Mouse (Mus musculus) left cerebral cortex, adult 6 months (tissue): ENCODE measurements around the gene Col23a1. TPM values are rescaled to one million over a fixed set of nuclear protein-coding genes. Genes with fewer than 3 reads are reported as not detected.

Source experiments
- long read RNA-seq, 2 experiments: library from polyadenylated mRNA; unstranded; transcript quantifications; one replicate each; pipeline ENCODE4 v2.0.0; 2019 to 2020
- polyA plus RNA-seq: library from polyadenylated mRNA; unstranded; fragments of <200 nt; fragmentation: Nextera tagmentation; gene quantifications from 2 replicates; pipeline ENCODE4 v1.2.3, GENCODE M21; 2021

The Col23a1 gene
- polyA plus RNA-seq = 0.78 and 0.89 TPM in 2 replicates
- long read RNA-seq, experiment 1, partial matches to known transcripts = 1 of 8 reads
- long read RNA-seq, experiment 1, other reads (novel, unspliced or antisense) = 7 of 8 reads
- long read RNA-seq, experiment 2, partial matches to known transcripts = 0 of 2 reads
- long read RNA-seq, experiment 2, other reads (novel, unspliced or antisense) = 2 of 2 reads

GRCm38 (mm10) chr11:51289564-51290041 lies at the start of gene Col23a1:
Gene Col23a1, plus strand, starts transcription at chr11:51289920.

DNA sequence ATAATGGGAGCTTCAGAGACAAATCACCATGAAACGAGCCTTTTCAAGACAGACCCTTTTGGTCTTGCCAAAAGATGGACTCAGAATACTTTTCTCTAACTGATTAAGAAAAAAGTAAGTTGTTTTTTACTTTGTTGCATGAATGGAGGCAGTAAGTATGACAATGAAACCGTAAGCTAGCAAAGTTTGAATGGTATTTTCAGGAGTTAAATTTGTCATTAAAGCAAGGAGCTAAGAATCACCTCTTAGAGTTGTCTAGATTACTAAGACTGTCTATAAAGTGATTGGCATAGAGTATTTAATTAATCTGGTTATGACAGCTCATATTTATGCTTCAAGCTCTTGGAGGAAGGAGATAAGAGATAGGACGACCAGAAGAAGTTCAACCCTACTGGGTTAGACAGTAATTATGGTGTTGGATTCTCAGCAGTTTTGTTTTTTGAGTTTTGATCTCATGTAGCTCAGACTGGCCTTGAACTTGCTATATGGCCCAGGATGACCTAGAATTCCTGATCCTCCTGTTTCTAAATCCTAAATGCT lies 28.0 kb upstream of the Col23a1 start, which contains the start of gene Clk4:
Clk4 (plus strand) TSS at position 51 of the 540 bp plus-strand sequence.

GRCm38 (mm10) chr11:51262342-51263285 lies 27.1 kb upstream of the Col23a1 start, which contains the start of gene BC049762:
Gene BC049762, minus strand, starts transcription at chr11:51263046.

GRCm38 (mm10) chr11:51584431-51585248 lies 294.9 kb downstream of the Col23a1 start, which contains the start of gene Phykpl:
Gene Phykpl, plus strand, starts transcription at chr11:51584757.

DNA sequence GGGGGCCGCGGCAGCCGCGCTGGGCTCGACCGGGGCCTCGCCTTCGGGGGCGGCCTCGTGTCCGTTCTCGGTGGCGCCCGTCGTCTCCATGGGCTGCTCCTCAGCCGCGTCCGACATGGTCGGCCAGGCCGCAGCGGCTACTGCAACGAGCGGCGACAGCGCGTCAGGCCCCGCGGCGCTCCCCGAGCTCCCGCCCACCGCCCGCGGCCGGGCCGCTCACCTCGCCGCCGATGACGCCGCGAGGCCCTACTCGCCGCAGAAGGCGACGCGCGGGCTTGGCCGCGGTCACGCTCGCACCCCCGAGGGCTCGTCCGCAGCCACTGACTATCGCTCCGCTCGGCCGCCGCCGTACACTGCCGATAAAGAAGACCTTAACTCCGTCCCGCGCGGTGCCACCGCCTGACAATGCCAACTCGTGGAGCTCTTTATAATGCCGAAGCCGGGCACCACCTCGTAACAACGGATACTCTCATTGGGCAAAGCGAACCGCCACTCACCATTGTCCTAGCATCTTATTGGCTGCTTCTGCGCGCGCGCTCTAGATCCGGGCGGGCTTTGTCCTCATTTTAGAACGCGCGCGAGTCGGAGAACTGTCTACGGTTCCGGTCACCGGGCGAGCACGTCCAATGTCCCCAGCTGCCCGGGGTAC lies 316.9 kb downstream of the Col23a1 start, which contains the start of gene Hnrnpab:
Hnrnpab (minus strand) TSS at position 401 of the 649 bp plus-strand sequence.

GRCm38 (mm10) chr11:51619409-51620060 lies 329.8 kb downstream of the Col23a1 start, which contains the start of gene Nhp2:
Gene Nhp2, plus strand, starts transcription at chr11:51619735.

Other genes with a start within 250 kb of the Col23a1 start
- not detected in 2 replicates for gene Olfr1375, start 241.8 kb upstream of the Col23a1 start, polyA plus RNA-seq
- 5.0 and 5.1 TPM in 2 replicates for gene Zfp354a, start 230.7 kb upstream of the Col23a1 start, polyA plus RNA-seq
- gene Gm12569, start 69.4 kb upstream of the Col23a1 start, polyA plus RNA-seq = not detected in 2 replicates
- 25.1 and 29.1 TPM in 2 replicates for gene Clk4, start 28.2 kb upstream of the Col23a1 start, polyA plus RNA-seq
- gene BC049762, start 26.9 kb upstream of the Col23a1 start, polyA plus RNA-seq = 0.38 and 0.54 TPM in 2 replicates